Mouse (Mus musculus) ES-E14 (cell line): ENCODE measurements around the gene Tubb5.

Source experiments
- CHD2 ChIP-seq: IDR thresholded peaks from 2 replicates; pipeline ENCODE4 v1.6.1; 2014; ENCODE audit warnings: mild to moderate bottlenecking, low read depth, low read length, inconsistent platforms
- ZC3H11A ChIP-seq: IDR thresholded peaks from 2 replicates; pipeline ENCODE4 v1.6.1; 2012; ENCODE audit warnings: low read depth, mild to moderate bottlenecking, inconsistent platforms, low read length, borderline replicate concordance

- TF ChIP-seq ZC3H11A (no peak), CHD2 (no peak)
Measured at GRCm38 (mm10) chr17:35803858-35804399, 34.2 kb downstream of the Tubb5 start.
